Mouse (Mus musculus) MEL-GATA-1-ER (cell line): ENCODE results near the gene Olfr437.
"Not testable (repeated sequence)": the region's sequence is repeated elsewhere in the genome, so short reads cannot be mapped to it uniquely, and the experiment has no call there.

ENCODE experiments used
- DNase-seq: peaks from one replicate; pipeline ENCODE4 v3.0.0-alpha.2; 2012; ENCODE audit warnings: low read depth; ENCODE audit errors: extremely low read depth

Gene Olfr437

GRCm38 (mm10) chr6:43162982-43163381 lies at the start of gene Olfr437:
Gene Olfr437, plus strand, starts transcription at chr6:43163282.
- DNase-seq: no peak

- not testable (repeated sequence) for DNase-seq
Measured at GRCm38 (mm10) chr6:43146267-43146666, 16.8 kb upstream of the Olfr437 start, which contains the start of gene Olfr237-ps1. Gene Olfr237-ps1, plus strand, starts transcription at chr6:43146567.

GRCm38 (mm10) chr6:43159502-43159901 lies 3.6 kb upstream of the Olfr437 start:
- no peak for DNase-seq

GRCm38 (mm10) chr6:43167246-43167645 lies 4.2 kb downstream of the Olfr437 start:
- DNase-seq: no peak

GRCm38 (mm10) chr6:43171840-43172239 lies 8.8 kb downstream of the Olfr437 start, which contains the start of gene Olfr13:
Gene Olfr13, plus strand, starts transcription at chr6:43172140.
- no peak for DNase-seq

- no peak for DNase-seq
Measured at GRCm38 (mm10) chr6:43178129-43178528, 15.0 kb downstream of the Olfr437 start.

GRCm38 (mm10) chr6:43178584-43179501 lies 15.8 kb downstream of the Olfr437 start:
- no peak for DNase-seq

GRCm38 (mm10) chr6:43190986-43191385 lies 27.9 kb downstream of the Olfr437 start:
- DNase-seq: no peak

GRCm38 (mm10) chr6:43196781-43197180 lies 33.7 kb downstream of the Olfr437 start, which contains the start of gene Olfr435:
Gene Olfr435, plus strand, starts transcription at chr6:43197146.
- no peak for DNase-seq

GRCm38 (mm10) chr6:43198094-43198493 lies 35.0 kb downstream of the Olfr437 start:
- no peak for DNase-seq

- DNase-seq: no peak
Measured at GRCm38 (mm10) chr6:43202786-43203185, 39.7 kb downstream of the Olfr437 start.

GRCm38 (mm10) chr6:43205355-43205754 lies 42.3 kb downstream of the Olfr437 start:
- DNase-seq: no peak

GRCm38 (mm10) chr6:43212873-43213272 lies 49.8 kb downstream of the Olfr437 start, which contains the start of gene Olfr434:
Gene Olfr434, plus strand, starts transcription at chr6:43213021.
- not testable (repeated sequence) for DNase-seq
